Mouse (Mus musculus): ENCODE measurements around the gene H3f3a.

H3f3a gene

GRCm38 (mm10) chr1:180781250-180781649 is 32.5 kb downstream of the H3f3a start:
- no peak for DNase-seq (ENCODE audit: low spot score)

GRCm38 (mm10) chr1:180780291-180780690 is 33.5 kb downstream of the H3f3a start:
- no peak for DNase-seq (ENCODE audit: low spot score)

GRCm38 (mm10) chr1:180778941-180779340 is 34.8 kb downstream of the H3f3a start:
- DNase-seq (ENCODE audit: low spot score), result no peak

GRCm38 (mm10) chr1:180778403-180778754 is 35.4 kb downstream of the H3f3a start:
- DNase-seq (ENCODE audit: low spot score), result no peak

GRCm38 (mm10) chr1:180777660-180778402 is 35.9 kb downstream of the H3f3a start:
- DNase-seq (ENCODE audit: low spot score), result peak; percentile 44

- DNase-seq (ENCODE audit: low spot score), result no peak
Observed at GRCm38 (mm10) chr1:180777289-180777659, 36.5 kb downstream of the H3f3a start.

GRCm38 (mm10) chr1:180776494-180776893 is 37.2 kb downstream of the H3f3a start:
- no peak for DNase-seq (ENCODE audit: low spot score)

GRCm38 (mm10) chr1:180775849-180776493 is 37.8 kb downstream of the H3f3a start:
- DNase-seq (ENCODE audit: low spot score), result no peak

- DNase-seq (ENCODE audit: low spot score), result no peak
Observed at GRCm38 (mm10) chr1:180775317-180775716, 38.4 kb downstream of the H3f3a start.

GRCm38 (mm10) chr1:180774664-180775063 is 39.1 kb downstream of the H3f3a start:
- no peak for DNase-seq (ENCODE audit: low spot score)

GRCm38 (mm10) chr1:180772291-180772690 is 41.5 kb downstream of the H3f3a start:
- DNase-seq (ENCODE audit: low spot score), result no peak

GRCm38 (mm10) chr1:180771722-180772121 is 42.0 kb downstream of the H3f3a start:
- DNase-seq (ENCODE audit: low spot score), result no peak

- no peak for DNase-seq (ENCODE audit: low spot score)
Observed at GRCm38 (mm10) chr1:180771306-180771705, 42.4 kb downstream of the H3f3a start.

GRCm38 (mm10) chr1:180768334-180769168 is 45.2 kb downstream of the H3f3a start:
- DNase-seq (ENCODE audit: low spot score), result no peak

- DNase-seq (ENCODE audit: low spot score), result no peak
Observed at GRCm38 (mm10) chr1:180767541-180768333, 46.0 kb downstream of the H3f3a start.

- DNase-seq (ENCODE audit: low spot score), result no peak
Observed at GRCm38 (mm10) chr1:180766557-180766956, 47.2 kb downstream of the H3f3a start.

- no peak for DNase-seq (ENCODE audit: low spot score)
Observed at GRCm38 (mm10) chr1:180765393-180765792, 48.4 kb downstream of the H3f3a start.

- no peak for DNase-seq (ENCODE audit: low spot score)
Observed at GRCm38 (mm10) chr1:180763828-180764227, 49.9 kb downstream of the H3f3a start.

GRCm38 (mm10) chr1:180763307-180763706 is 50.4 kb downstream of the H3f3a start:
- DNase-seq (ENCODE audit: low spot score), result no peak

GRCm38 (mm10) chr1:180762679-180763078 is 51.1 kb downstream of the H3f3a start:
- DNase-seq (ENCODE audit: low spot score), result no peak

- DNase-seq (ENCODE audit: low spot score), result no peak
Observed at GRCm38 (mm10) chr1:180762180-180762579, 51.6 kb downstream of the H3f3a start.

- DNase-seq (ENCODE audit: low spot score), result no peak
Observed at GRCm38 (mm10) chr1:180757956-180758520, 55.7 kb downstream of the H3f3a start.
